Mouse (Mus musculus): ENCODE results near the gene Armc2.
"Not testable (repeated sequence)": the region's sequence is repeated elsewhere in the genome, so short reads cannot be mapped to it uniquely, and the experiment has no call there.

Gene Armc2

DNA sequence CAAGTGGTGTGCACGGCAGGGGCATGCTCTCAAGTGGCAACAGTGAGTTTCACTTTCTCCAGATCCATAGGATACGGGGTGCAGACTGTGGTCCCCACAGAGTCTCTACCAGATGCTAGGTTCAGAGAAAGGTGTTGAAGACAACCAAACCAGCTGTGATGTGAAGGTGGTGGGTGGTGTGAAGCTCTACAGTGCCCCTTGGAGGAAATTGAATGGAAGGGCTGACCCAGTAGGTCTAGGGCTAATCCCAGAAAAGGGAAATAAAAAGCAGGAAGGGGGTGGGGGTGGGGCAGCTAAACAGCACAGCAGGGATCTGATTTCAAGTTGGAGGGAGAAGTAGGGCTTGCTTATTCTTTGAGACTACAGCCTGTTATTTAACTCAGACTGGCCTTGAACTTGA is 58.4 kb downstream of the Armc2 start:
- DNase-seq, result no peak

DNA sequence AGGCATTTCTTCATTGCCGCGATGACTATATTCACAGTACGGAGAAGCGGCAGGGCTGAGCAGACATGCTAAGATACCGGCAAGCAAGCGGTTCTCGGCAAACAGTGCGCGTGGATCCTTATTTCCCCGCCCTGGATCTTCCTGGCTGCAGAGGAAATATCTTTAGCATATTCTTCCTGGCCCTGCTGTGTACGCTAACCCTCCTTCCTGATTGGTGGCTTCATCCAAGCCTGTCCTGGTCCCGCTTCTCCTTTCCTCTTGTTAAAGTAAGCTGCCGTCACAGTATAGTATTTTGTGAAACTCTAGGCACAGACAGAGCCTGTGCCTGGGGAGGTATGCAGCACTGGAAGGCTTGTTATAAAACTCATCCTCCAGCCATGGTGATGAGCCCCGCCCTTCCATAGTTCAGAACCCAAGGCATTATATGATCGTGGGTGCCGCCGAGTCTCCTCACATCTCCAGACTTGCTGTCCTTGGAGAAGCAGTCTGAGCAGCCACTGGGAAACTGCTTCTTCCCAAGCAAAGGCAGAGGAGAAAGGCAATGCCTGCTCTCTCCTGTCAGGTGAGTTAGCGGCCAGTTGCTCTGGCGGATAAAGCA is 59.5 kb downstream of the Armc2 start:
- no peak for DNase-seq

DNA sequence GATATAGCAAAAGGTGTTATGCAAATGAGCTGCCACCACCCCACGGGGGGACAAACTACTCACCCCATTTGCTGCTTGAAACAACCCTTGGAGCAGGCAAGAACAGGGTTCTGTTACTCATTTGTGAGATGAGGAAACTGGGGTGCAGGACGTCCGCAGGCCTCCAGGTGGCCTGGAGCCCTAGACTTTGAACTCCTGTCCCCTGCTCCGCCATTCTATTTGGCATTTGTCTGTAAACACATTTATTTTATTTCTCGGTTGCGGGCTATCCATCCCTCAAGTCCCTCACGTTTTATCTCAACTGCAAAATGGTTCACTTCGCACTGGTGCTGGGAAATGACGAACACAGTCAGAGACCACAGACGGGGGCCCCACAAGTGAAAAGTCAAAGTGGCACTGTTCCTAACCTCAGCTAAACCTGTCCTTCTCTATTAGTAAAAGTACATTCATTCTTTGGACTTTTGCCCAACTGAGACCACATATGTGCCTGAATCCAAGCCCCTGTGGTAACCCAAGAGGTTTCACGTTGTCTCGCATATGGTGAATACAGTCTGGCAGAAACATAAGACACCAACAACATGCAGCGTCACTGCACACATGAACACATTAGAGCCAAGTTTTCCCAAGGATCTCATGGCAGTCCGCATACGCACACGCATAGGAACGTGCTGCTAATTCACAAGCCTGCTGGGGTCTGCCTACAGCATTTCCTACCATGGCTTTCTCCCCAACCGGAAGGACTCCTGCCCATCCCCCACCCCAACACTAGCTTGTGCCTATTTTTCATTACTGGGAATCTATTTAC is 60.6 kb downstream of the Armc2 start:
- no peak for DNase-seq

DNA sequence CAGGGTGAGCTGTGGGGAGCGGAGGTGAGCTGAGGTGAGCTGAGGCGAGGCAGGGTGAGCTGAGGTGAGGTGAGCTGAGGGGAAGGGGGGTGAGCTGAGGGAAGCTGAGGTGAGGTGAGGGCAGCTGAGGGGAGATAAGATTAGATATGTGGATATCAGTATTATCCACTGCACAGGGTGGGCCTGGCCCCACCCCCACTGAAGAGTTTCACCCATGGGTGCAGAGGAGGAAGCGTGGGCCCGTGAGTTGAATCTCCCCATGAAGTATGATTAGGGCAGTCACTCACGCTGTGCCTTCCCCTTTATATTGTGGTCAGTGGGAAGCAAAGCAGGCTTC is 64.7 kb downstream of the Armc2 start:
- no peak for DNase-seq

DNA sequence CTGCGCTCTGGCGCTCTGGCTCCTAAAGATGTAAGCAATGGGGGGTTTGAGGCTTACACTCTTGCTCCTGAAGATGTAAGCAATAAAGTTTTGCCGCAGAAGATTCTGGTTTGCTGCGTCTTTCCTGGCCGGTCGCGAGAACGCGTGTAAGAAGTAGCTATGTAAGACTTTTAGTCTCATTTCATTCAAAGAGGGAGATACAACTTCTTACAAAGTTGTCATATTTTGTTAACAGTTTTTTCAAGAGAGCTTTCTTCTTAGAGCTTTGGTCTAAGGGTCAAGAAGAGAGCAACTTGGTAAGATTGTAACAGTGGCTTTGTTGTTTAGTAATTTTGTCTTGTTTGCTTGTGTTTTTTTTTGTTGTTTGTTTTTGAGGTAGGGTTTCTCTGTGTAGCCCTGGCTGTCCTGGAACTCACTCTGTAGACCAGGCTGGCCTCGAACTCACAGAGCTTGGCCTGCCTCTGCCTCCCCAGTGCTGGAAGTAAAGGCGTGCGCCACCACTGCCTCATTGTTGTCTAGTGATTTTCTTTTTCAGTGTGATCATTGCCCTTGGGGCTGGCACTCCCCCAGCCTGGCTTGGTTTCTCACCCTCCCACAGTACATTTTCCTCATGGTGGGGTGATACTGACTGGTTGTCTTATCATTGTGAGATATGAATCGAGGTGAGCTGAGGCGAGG is 65.3 kb downstream of the Armc2 start:
- no peak for DNase-seq

DNA sequence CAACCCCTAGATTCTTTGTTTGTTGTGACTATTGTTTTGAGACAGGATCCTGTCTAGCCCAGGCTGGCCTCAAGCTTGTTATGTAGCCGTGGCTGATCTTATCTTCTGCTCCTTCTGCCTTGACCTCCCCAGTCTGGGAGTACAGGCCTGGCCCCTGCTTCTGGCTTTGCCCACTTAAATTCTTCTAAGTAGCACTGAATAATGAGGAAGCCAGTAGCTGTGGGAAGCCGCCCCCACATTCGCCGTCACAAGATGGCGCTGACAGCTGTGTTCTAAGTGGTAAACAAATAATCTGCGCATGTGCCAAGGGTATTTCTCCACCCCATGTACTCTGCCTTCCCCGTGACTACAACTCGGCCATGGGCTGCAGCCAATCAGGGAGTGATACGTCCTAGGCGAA is 65.9 kb downstream of the Armc2 start:
- not testable (repeated sequence) for DNase-seq

DNA sequence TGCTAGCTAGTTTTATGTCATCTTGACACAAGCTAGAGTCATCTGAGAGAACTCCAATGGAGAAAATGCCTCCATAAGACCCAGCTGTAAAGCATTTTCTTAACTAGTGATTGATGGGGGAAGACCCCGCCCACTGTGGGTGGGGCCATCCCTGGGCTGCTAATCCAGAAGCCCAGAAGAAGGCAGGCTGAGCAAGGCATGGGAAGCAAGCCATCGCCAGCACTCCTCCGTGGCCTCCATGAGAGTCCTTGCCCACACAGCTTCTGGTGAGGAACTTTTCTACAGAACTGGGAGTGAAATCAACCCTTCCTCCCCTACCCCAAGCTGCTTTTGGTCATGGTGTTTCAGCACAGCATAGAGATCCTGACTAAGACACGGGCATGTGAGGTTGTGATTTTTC is 79.2 kb downstream of the Armc2 start:
- no peak for DNase-seq

DNA sequence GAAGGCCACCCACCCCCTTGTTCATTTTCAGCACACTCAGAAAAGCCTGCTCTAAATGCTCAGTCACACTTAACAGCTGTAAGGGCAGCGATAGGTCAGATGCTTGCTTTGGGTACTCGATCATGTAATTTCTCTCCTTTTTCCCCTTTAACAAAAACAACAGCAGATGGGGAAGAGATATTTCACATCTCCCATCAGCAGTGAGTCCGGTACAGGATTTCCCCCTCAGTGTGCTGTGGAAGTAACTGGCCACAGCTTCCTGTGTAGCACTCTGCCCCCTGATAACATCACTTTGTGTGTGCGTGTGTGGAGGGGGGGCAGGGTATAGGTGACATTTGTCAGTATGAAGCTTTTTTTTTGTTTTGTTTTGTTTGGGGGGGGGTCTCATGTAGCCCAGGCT is 81.1 kb downstream of the Armc2 start:
- DNase-seq, result no peak

DNA sequence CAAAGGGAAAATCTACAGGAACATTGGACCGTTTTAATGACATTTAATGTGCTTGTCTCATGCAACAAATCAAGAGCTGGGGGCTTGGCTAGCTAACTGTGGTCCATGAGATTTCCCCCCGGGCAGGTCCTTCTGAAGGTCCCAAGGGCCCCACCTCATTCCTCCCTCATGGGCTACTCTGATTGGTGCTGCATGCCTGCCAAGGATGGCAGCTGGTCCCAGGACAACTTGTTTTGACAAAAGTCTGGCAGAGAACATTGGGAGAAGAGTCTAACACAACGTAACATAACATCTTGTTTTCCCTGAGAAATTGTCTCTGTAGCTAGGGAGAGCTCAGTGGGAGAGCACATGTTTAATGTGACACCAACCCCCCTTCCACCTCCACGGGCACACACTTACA is 82.1 kb downstream of the Armc2 start:
- peak; percentile 33 to 35 for DNase-seq

DNA sequence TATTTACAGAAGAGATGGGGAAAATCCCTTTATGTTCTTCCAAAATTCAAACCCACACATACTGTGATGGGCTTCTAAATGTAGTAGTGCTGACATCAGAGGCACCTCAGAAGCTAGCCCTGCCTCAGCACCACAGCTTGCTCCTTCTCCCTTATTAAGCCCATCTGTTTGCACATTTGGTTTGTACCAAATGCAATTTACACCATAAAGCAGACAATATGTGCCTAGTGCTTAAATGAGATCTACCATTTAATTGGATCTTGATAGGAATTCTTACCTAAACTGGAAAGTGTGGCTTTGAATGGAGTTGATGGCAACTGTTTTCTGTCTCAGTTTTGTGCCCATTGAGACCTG is 82.8 kb downstream of the Armc2 start:
- DNase-seq, result peak; percentile 27 to 35

DNA sequence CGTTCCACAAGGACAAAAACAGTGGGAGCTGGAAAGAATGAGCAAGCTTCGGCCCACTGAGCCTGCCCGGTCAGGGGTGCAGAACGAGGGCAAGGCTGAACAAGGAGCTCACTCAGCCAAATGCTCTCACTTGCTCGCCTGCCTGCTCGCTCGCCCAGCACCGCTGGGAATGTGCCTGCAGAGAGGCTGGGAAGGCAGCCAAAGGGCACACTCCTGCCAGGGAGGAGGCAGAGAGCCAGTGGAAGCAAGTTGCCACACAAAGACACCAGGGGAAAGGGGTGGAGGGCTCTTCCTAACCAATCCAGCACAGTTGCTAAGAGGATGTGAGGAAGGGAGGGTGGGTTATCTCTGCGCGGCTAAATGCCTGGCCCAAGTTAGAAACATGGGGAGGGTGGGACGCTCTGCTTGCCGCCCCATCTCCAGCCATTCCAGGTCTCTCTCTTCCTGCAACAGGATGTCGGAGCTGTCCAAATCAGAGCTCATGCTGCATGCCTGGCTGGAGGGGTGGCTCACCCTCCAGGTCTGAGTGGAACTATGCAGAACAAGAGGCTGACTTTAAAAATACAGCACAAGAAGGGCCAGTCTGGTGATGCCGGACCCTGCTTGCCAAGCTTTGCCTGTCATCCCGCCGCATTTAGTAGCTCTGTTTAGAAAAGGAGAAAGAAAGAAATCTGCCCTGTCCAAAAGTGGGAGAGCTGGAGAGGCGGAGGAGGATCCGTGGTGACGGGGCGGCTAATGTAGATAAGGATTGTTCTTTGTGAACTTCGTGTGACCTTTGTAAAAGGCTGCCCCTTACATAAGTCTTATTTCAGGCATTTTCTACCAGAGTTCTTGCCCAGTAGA is 83.4 kb downstream of the Armc2 start:
- peak; percentile 93 for DNase-seq

DNA sequence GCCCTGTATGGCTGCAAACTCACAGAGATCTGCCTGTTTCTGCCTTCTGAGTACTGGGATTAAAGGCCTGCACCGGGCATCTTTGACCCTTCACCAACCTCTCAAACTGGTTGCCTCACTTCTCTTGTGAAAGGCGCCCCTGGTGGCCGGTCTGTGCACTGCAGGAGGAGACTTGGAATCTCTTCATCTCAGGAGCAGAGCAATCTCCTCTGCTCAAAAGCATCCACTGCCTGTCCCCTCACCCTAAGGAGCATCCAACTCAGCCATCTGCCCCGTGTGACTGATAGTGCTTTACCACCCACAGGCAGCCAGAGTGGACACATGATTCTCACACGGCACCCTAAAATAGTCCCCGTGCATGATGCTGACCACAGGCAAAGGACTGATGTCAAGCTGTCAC is 84.7 kb downstream of the Armc2 start:
- DNase-seq, result peak; percentile 59 to 72

DNA sequence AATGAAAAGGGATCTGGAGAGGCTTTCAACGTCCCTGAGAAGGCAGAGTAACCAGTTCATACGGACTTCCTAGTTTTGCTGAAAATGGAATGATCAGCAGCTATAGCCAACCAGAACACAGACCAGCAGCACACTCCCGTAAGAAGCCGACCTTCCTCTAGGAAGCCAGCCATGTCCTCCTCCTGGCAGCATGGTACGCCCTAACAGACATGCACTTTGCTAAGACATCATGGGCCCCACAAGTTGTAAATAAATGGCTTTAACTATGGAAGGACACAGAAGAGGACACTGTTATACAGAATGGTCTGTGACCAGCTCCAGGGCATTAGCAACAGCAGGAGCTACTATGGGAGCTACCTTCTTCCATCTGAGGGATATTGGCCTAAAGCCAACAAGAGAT is 85.3 kb downstream of the Armc2 start:
- peak in 1 of 2 experiments; percentile 30 for DNase-seq

DNA sequence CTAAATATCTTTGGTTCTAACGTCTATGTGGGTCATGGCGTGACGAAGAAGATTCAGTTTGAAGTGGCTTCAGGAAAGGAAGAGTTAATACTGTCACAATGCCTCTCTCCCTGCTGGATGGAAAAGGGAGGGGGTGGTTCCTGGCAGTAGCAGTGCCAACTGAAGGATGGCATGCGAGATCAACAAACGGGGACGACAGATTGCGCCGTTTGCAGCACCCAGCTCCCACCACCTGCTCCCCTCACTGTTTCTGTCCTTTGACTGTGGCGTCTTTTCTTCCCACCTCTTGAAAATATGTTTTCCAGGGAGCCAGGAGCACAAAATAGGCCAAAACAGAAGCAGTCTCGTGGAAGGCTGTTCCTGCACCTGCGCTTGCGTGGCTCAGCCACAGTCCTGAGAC is 86.3 kb downstream of the Armc2 start:
- DNase-seq, result peak; percentile 77 to 82

DNA sequence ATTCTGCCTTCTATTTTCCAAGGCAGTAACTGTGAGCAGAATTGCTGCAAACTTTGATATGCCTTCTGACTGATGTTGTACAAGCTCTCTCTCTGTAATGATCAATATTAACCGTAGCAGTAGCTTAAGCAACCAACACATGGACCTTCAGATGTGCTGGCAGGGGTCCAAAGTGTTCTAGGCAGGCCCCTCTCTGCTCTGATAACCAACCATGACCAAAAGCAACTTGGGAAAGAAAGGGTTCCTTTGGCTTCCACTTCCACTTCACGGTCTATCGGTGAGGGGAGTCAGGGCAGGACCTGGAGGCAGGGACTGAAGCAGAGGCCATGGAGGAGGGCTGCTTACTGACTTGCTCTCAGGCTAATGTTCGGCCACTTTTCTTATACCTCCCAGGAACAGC is 87.3 kb downstream of the Armc2 start:
- peak in 1 of 2 experiments; percentile 30 for DNase-seq

DNA sequence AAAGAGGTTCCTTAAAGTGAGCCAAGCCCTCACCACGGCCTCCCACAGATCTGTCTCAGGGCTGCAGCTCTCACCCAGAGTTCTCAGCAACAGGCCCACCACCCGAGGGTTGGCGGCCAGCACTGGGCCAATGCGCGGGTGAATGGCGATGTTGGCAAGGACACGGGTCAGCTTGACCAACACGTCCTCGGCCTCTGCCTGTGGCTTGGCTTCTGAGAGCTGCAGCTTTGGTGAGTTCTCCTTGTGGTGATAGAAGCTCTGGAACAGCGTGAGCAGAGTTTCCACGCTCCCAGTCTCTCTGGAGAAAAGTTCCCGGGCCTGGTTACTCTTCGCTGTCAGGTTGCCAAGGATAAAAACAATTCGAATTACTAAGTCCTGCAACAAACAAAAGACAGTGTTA is 91.5 kb downstream of the Armc2 start:
- DNase-seq, result no peak

DNA sequence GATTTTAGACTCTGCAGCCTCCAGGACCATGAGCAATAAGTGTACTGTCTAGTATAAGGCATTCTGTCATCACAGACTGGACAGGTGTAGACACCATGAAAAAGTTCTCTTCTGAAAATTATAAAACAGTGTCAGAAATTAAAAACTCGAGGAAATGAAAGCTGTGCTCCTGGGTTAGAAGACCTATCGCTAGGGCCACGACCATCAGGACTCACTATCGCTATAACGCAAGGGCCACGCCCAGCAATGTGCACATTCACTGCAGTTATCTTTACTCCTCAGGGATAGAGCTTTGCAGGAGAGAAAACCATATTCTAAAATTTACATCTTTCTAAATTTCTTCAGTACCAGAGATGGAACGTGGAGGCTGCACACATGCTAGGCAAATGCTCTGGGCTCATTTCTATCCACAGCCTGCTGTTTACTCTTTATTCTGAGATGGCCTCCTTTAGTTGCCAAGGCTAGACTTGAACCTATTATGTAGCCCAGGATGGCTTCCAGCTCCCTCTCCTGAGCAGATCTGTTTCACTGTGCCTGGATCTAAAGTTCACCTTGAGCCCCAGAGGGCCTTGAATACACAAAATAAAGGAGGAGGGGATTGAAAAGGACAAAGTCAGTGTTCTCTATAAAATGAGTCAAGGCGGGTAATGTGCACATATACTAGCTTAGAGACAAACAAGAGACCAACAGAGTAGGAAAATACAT is 105.8 kb downstream of the Armc2 start:
- no peak for DNase-seq

DNA sequence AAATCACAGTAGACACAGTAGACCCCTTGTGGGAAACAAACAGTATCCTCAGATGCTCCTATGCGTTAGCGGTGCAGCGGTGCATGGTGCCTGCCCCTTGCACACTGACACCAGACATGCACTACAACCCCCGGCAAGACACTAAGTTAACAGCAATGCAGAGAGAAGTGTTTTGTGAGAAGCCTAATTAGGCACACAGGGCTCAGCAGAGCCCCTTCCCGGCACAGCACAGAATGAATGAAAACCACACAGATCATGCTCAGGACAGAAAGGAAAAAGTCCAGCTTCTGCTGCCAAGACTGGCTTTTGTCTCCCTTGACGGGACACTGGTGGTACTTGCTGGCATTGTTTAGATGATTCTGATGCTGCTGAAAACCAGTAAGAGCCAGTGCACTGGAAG is 109.3 kb downstream of the Armc2 start:
- no peak for DNase-seq

DNA sequence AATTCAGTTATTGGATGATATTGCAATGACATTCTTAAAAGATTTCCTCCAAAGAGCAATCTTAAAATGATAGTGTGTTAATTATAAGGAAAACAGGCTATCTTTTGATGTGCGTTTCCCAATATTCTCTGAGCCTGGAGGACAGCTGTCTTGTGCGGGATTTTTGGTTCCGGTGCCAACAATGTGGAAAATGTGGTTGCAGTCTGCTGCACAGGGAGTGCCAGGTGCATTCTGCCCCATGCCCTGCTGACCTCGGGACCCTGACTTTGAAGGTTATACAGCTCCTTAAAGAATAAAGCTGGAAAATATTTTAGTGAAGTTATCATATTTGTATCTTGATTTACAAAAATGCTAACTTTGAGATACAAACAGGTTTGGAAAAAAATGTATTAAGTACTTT is 110.3 kb downstream of the Armc2 start:
- DNase-seq, result no peak

DNA sequence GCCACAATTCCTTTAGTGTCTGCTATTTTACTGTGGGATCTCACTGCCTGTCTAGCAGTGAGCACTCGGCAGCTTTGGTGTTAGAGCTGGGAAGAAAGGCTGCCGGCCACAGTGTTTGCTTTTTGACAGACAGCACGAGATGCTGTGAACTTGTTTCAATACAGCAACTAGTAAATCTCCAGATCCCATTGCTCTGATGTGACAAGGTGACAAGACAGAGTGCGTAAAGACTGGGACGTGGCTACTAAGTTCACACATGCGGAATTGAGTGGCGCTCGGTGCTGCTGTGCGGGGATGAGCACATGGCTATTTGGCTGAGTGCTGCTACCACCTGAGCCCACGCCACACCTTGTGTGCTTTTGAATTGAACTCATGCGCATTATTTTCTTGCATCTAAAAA is 110.8 kb downstream of the Armc2 start:
- no peak for DNase-seq

DNA sequence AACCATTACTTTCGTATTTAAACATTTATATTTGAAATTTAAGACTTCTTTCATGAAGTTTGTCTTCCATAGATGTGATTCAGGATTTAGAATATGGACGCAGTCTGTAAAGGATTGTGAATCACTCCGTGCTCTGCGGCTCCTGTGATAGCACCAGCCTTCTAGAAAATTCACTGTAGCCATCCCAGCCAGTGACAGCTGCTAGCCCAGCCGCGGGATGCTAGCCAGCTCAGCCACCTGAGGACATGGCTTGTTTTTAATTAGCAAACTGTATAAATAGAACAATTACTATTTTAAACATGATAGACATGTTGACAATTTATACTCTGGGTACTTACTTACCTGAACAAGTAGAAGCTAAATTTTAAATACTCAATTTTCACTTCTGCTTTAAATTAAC is 116.4 kb downstream of the Armc2 start:
- DNase-seq, result peak; percentile 76 to 80

DNA sequence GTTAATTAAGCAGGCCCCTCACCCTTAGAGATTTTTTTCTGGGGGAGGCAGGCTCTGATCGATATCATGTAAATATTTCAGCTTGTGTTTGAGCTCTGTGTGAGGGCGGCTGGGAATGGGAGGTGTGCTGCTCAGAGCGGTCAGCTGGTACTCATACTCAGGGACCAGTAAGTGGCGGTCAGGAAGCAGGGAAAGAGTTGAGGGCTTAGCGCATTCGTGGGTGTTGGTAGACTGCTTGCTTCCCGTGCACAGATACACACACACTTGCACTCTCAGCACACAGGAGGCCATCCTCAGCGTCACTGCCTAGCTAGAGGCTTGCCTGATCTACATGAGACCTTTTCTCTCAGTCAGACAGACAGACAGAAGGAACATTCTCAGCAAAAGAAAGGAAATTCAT is 116.8 kb downstream of the Armc2 start:
- no peak for DNase-seq

DNA sequence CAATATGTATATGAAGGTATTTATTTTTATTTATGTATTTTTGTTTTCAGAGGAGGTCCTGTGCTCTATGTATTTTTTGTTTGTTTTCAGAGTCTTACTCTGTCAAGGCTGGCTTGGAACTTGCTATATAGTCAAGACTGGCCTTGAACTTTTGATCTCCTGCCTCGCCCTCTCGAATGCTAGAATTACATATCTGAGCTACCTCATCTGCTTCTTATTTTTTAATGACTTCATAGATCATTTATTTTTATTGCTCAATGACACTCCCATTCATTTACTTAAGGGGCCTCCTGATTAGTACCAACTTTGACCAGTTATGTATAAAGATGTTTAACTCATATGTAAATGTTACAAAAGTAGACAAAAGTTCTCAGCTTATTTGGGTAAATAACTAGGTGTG is 121.4 kb downstream of the Armc2 start:
- DNase-seq, result no peak
